Mouse (Mus musculus): ENCODE measurements around the gene Nxph4. TPM values are rescaled to one million over a fixed set of nuclear protein-coding genes. Genes with fewer than 3 reads are reported as not detected.

Nxph4 gene
- polyA plus RNA-seq, 1 experiment, result not detected

- Histone ChIP-seq H3K36me3 (ENCODE audit: control insufficient read depth) (peaks cover 55% of the 10 kb centered on the region), H3K4me3 (replicated peaks) (no peak overlapping the region), H3K4me1 (ENCODE audit: control insufficient read depth) (no peaks in the 10 kb centered on the region), H3K27me3 (ENCODE audit: control insufficient read depth) (peaks cover 6% of the 10 kb centered on the region; the same call in 1 of the 2 replicates), H3K9me3 (ENCODE audit: control insufficient read depth, low read length) (no peaks in the 10 kb centered on the region)
- TF ChIP-seq TAL1 (IDR thresholded peaks at IDR 0.05; ENCODE audit: low read length) (no peak), GATA1 (IDR thresholded peaks at IDR 0.05; ENCODE audit: low read length) (no peak)
Measured at GRCm38 (mm10) chr10:127548236-127548635, 13.9 kb upstream of the Nxph4 start.

- peaks cover 46% of the 10 kb centered on the region for H3K36me3 ChIP-seq (ENCODE audit: control insufficient read depth)
- TF ChIP-seq TAL1 (IDR thresholded peaks at IDR 0.05; ENCODE audit: low read length) (no peak), GATA1 (IDR thresholded peaks at IDR 0.05; ENCODE audit: low read length) (no peak)
- H3K9me3 ChIP-seq (ENCODE audit: control insufficient read depth, low read length), result no peaks in the 10 kb centered on the region
- peaks cover 6% of the 10 kb centered on the region; the same call in 1 of the 2 replicates for H3K27me3 ChIP-seq (ENCODE audit: control insufficient read depth)
- no peak overlapping the region for H3K4me3 ChIP-seq (replicated peaks)
- no peaks in the 10 kb centered on the region; the same call in 1 of the 2 replicates for H3K4me1 ChIP-seq (ENCODE audit: control insufficient read depth)
Measured at GRCm38 (mm10) chr10:127546505-127546904, 12.1 kb upstream of the Nxph4 start.

- TF ChIP-seq TAL1 (IDR thresholded peaks at IDR 0.05; ENCODE audit: low read length) (no peak), GATA1 (IDR thresholded peaks at IDR 0.05; ENCODE audit: low read length) (no peak)
- Histone ChIP-seq H3K27me3 (ENCODE audit: control insufficient read depth) (peaks cover 6% of the 10 kb centered on the region; the same call in 1 of the 2 replicates), H3K9me3 (ENCODE audit: control insufficient read depth, low read length) (no peaks in the 10 kb centered on the region), H3K4me1 (ENCODE audit: control insufficient read depth) (no peaks in the 10 kb centered on the region; the same call in 1 of the 2 replicates), H3K4me3 (replicated peaks) (no peak overlapping the region), H3K36me3 (ENCODE audit: control insufficient read depth) (peaks cover 35% of the 10 kb centered on the region)
Measured at GRCm38 (mm10) chr10:127544375-127544774, 10.0 kb upstream of the Nxph4 start.

- H3K27me3 ChIP-seq (ENCODE audit: control insufficient read depth), result peaks cover 6% of the 10 kb centered on the region; the same call in 1 of the 2 replicates
- peaks cover 32% of the 10 kb centered on the region for H3K36me3 ChIP-seq (ENCODE audit: control insufficient read depth)
- TF ChIP-seq GATA1 (IDR thresholded peaks at IDR 0.05; ENCODE audit: low read length) (no peak), TAL1 (IDR thresholded peaks at IDR 0.05; ENCODE audit: low read length) (no peak)
- H3K4me3 ChIP-seq (replicated peaks), result no peak overlapping the region
- no peaks in the 10 kb centered on the region; the same call in 1 of the 2 replicates for H3K4me1 ChIP-seq (ENCODE audit: control insufficient read depth)
- no peaks in the 10 kb centered on the region for H3K9me3 ChIP-seq (ENCODE audit: control insufficient read depth, low read length)
Measured at GRCm38 (mm10) chr10:127543916-127544315, 9.6 kb upstream of the Nxph4 start.

GRCm38 (mm10) chr10:127542720-127543119, 8.4 kb upstream of the Nxph4 start:
- Histone ChIP-seq H3K9me3 (ENCODE audit: control insufficient read depth, low read length) (no peaks in the 10 kb centered on the region), H3K36me3 (ENCODE audit: control insufficient read depth) (peaks cover 26% of the 10 kb centered on the region; the same call in 1 of the 2 replicates), H3K4me1 (ENCODE audit: control insufficient read depth) (no peaks in the 10 kb centered on the region; the same call in 1 of the 2 replicates), H3K4me3 (replicated peaks) (no peak overlapping the region), H3K27me3 (ENCODE audit: control insufficient read depth) (peaks cover 4% of the 10 kb centered on the region)
- no peak for TF ChIP-seq GATA1 (IDR thresholded peaks at IDR 0.05; ENCODE audit: low read length)
- no peak for TF ChIP-seq TAL1 (IDR thresholded peaks at IDR 0.05; ENCODE audit: low read length)

- H3K4me1 ChIP-seq (ENCODE audit: control insufficient read depth), result no peaks in the 10 kb centered on the region; the same call in 1 of the 2 replicates
- H3K27me3 ChIP-seq (ENCODE audit: control insufficient read depth), result peaks cover 9% of the 10 kb centered on the region
- no peak overlapping the region for H3K4me3 ChIP-seq (replicated peaks)
- H3K9me3 ChIP-seq (ENCODE audit: control insufficient read depth, low read length), result no peaks in the 10 kb centered on the region
- TF ChIP-seq TAL1 (IDR thresholded peaks at IDR 0.05; ENCODE audit: low read length) (no peak), GATA1 (IDR thresholded peaks at IDR 0.05; ENCODE audit: low read length) (no peak)
- H3K36me3 ChIP-seq (ENCODE audit: control insufficient read depth), result peaks cover 23% of the 10 kb centered on the region; the same call in 1 of the 2 replicates
Measured at GRCm38 (mm10) chr10:127542084-127542483, 7.7 kb upstream of the Nxph4 start.

- H3K4me3 ChIP-seq (replicated peaks), result no peak overlapping the region
- TF ChIP-seq TAL1 (IDR thresholded peaks at IDR 0.05; ENCODE audit: low read length), result no peak
- no peak for TF ChIP-seq GATA1 (IDR thresholded peaks at IDR 0.05; ENCODE audit: low read length)
- peaks cover 19% of the 10 kb centered on the region; the same call in 1 of the 2 replicates for H3K36me3 ChIP-seq (ENCODE audit: control insufficient read depth)
- H3K9me3 ChIP-seq (ENCODE audit: control insufficient read depth, low read length), result no peaks in the 10 kb centered on the region
- H3K4me1 ChIP-seq (ENCODE audit: control insufficient read depth), result no peaks in the 10 kb centered on the region; the same call in 1 of the 2 replicates
- peaks cover 13% of the 10 kb centered on the region for H3K27me3 ChIP-seq (ENCODE audit: control insufficient read depth)
Measured at GRCm38 (mm10) chr10:127541510-127541909, 7.2 kb upstream of the Nxph4 start.

- peaks cover 48% of the 10 kb centered on the region for H3K27me3 ChIP-seq (ENCODE audit: control insufficient read depth)
- H3K4me3 ChIP-seq (replicated peaks), result no peak overlapping the region
- peaks cover 7% of the 10 kb centered on the region; the same call in 1 of the 2 replicates for H3K9me3 ChIP-seq (ENCODE audit: control insufficient read depth, low read length)
- peaks cover 8% of the 10 kb centered on the region; the same call in 1 of the 2 replicates for H3K36me3 ChIP-seq (ENCODE audit: control insufficient read depth)
- TF ChIP-seq GATA1 (IDR thresholded peaks at IDR 0.05; ENCODE audit: low read length), result no peak
- no peak for TF ChIP-seq TAL1 (IDR thresholded peaks at IDR 0.05; ENCODE audit: low read length)
- H3K4me1 ChIP-seq (ENCODE audit: control insufficient read depth), result peaks cover 8% of the 10 kb centered on the region
Measured at GRCm38 (mm10) chr10:127537854-127538583, 3.7 kb upstream of the Nxph4 start.

- H3K9me3 ChIP-seq (ENCODE audit: control insufficient read depth, low read length), result peaks cover 9% of the 10 kb centered on the region; the same call in 1 of the 2 replicates
- peaks cover 8% of the 10 kb centered on the region for H3K4me1 ChIP-seq (ENCODE audit: control insufficient read depth)
- TF ChIP-seq GATA1 (IDR thresholded peaks at IDR 0.05; ENCODE audit: low read length) (no peak), TAL1 (IDR thresholded peaks at IDR 0.05; ENCODE audit: low read length) (no peak)
- H3K27me3 ChIP-seq (ENCODE audit: control insufficient read depth), result peaks cover 61% of the 10 kb centered on the region
- H3K36me3 ChIP-seq (ENCODE audit: control insufficient read depth), result peaks cover 8% of the 10 kb centered on the region; the same call in 1 of the 2 replicates
- no peak overlapping the region for H3K4me3 ChIP-seq (replicated peaks)
Measured at GRCm38 (mm10) chr10:127536586-127537314, 2.4 kb upstream of the Nxph4 start.
